Mouse (Mus musculus) bone marrow, adult 2 months (tissue): Measurements from ENCODE around the gene Btn1a1. TPM values are rescaled to one million over a fixed set of nuclear protein-coding genes. Genes with fewer than 3 reads are reported as not detected.

Source experiments
- H3K27ac ChIP-seq: fragments of 200-500 bp; 2 replicates; pipeline ENCODE4 v1.5.1; 2012; ENCODE audit warnings: low read depth, mild to moderate bottlenecking, control low read depth, inconsistent platforms, low read length; ENCODE audit not compliant: control insufficient read depth, poor library complexity, insufficient read depth
- H3K4me1 ChIP-seq: fragments of 200-500 bp; 2 replicates; pipeline ENCODE4 v1.6.1; 2011; ENCODE audit warnings: low read length; ENCODE audit not compliant: control insufficient read depth, insufficient read depth
- H3K4me3 ChIP-seq: fragments of 200-500 bp; replicated peaks from 2 replicates; pipeline ENCODE3; 2011; ENCODE audit warnings: mild to moderate bottlenecking, low read depth, low read length, control low read depth; ENCODE audit not compliant: control insufficient read depth
- CTCF ChIP-seq: fragments of 200-500 bp; IDR thresholded peaks from 2 replicates; pipeline ENCODE4 v1.5.1; 2011; ENCODE audit warnings: low read length, control low read depth; ENCODE audit not compliant: control insufficient read depth, insufficient read depth
- POLR2A ChIP-seq: fragments of 200-500 bp; IDR thresholded peaks from 2 replicates; pipeline ENCODE4 v1.6.1; 2011; ENCODE audit warnings: low read depth, mild to moderate bottlenecking, control low read depth, low read length, borderline replicate concordance; ENCODE audit not compliant: control insufficient read depth
- WGBS: fragments of 180-500 bp; shearing (Covaris S2); methylation state at CpG from one replicate; pipeline ENCODE4 v1.1.7; 2018; 5-methylcytosine and 5-hydroxymethylcytosine counted together
- polyA plus RNA-seq: library from polyadenylated mRNA; stranded (reverse); fragments of >200 nt; gene quantifications from 2 replicates; pipeline ENCODE4 v1.2.4, GENCODE M21; 2011; ENCODE audit warnings: low replicate concordance; ENCODE audit not compliant: missing spikeins, insufficient read depth, insufficient read length

The Btn1a1 gene
- polyA plus RNA-seq, 1 experiment, result 0.87 TPM

DNA sequence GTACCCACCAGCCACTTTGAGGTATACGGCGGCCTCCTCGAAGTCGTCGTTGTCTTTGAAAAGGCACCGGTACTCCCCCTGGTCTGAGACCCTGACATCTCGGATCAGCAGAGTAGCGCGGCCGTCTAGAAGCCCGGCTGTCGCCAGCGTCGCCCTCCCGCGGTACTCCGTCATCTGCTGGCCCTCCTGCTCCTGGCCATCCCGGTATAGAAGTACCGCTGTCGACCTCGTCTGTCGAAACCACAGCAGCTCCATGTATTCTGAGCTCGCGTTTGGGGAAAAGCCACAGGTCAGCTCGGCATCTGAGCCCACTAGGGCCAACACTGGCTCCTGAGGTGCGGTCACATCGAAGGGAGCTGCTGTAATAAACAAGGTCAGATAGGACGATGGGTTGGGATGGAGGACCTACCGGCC is 1.5 kb downstream of the Btn1a1 start:
- 1% methylated on average over 29 of the region's 29 CpGs for WGBS

DNA sequence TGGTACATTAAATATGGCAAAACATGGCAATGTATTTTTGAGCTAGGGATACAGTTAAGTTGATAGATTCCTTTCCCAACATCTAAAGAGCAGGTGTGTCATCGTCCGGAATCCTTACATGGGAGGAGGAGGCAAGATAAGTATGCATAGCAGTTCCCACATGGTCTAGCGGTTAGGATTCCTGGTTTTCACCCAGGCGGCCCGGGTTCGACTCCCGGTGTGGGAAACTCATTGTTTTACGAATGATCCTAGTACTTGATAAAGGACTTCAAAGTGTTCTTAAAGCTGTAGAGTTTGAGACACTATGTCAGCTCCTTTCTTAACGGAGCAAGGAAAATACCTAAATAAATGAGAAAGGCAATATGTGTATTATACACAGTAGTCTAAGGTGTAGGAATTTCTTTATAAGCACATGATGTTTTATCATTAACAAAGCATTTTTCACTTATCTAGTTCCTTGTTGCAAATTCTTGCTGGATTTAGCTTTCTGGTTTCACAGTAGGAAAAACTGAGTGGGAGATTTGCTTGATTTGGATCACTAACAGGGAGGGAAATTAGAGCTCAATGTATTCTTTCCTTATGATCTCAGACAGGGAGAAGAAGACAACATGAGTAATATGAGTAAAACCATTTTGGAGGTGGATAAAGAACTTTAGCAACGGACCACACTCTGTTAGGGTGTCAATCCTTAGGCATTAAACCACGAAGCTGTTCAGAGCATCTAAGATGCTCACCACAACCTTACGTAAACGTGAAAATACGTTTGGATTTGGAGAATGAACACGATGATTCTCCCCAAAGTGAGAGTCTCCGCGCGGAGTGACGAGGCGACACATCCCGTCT is 2.1 kb downstream of the Btn1a1 start:
- no peaks in the 10 kb centered on the region; the same call in 1 of the 2 replicates for H3K4me1 ChIP-seq
- TF ChIP-seq CTCF (no peak), POLR2A (no peak)
- under 1% methylated on average over 21 of the region's 21 CpGs for WGBS
- peak overlapping the region; percentile 74 for H3K4me3 ChIP-seq
- no peak overlapping the region for H3K27ac ChIP-seq

More for the DNA sequence above, 1.5 kb downstream of the Btn1a1 start:
- TF ChIP-seq CTCF, result no peak
- TF ChIP-seq POLR2A, result peak; percentile 38; the same call in 1 of the 2 replicates
- no peaks in the 10 kb centered on the region; the same call in 1 of the 2 replicates for H3K4me1 ChIP-seq
- H3K27ac ChIP-seq, result no peak overlapping the region
- peak overlapping the region; percentile 74 for H3K4me3 ChIP-seq

DNA sequence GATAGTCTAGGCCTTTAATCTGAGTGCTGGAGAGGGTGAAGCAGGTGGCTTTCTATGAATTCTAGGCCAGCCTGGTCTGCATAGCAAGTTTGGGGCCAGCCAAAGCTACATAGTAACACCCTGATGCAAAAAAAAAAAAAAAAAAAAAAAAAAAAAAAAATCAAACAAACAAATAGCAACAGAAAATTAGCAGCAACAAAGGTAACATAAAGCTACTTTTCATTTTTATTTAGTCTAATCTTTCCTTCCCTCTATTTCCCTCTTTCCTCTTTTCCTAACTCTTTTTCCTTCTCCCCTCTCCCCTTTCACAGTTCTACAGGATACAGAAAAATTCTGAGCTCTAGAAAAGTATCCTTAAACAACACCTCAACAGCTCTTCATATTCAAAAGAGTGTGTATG is 3.0 kb downstream of the Btn1a1 start:
- Histone ChIP-seq H3K27ac (no peak overlapping the region), H3K4me1 (no peaks in the 10 kb centered on the region; the same call in 1 of the 2 replicates), H3K4me3 (no peak overlapping the region)
- no peak for TF ChIP-seq POLR2A
- no peak for TF ChIP-seq CTCF

DNA sequence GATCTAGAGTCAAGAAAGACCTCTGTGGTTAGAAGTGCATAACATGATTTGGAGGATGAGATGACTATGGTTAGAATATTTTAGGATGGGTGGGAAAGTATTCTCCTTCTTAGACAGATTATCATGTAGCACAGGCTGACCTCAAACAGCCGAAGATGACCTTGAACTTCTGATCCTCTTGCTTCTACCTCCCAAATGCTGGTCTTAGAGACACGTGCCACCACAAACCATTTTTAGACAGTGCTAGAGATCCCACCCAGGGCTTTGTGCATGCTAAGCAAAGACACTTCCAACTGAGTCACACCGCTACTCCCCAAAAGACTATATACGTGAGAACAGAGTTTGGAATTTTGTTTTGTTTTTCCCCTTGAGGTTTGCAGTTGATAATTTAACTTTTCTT is 3.6 kb downstream of the Btn1a1 start:
- 86% methylated on average over 4 of the region's 4 CpGs for WGBS
- H3K4me1 ChIP-seq, result no peaks in the 10 kb centered on the region; the same call in 1 of the 2 replicates
- TF ChIP-seq CTCF (no peak), POLR2A (no peak)

DNA sequence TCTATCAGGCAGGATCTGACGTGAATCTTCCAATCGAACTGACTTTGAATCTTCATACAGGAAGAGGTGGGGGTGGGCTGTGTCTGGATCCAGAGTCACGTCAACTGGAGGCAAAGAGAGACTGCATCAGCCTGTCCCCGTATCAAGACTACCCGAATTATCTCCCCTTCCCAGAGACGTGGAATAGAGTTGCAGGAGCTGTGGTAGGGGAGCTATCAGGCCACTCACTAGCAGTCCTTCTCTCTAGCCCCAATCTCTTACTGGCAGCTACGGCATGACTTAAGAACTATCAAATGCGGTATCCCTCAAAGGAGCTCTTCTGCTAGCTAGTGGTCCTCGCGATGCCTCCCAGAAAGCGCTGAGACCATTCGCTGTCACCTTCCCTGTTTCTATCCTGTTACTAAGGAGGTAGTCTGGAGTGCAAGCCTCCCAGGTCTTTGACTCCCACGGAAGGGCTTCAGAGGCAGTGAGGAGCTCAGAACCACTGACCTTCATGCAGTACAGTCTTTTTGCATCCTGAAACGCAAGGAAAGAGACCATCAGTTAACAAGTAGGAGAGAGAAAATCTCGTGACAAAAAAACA is 6.3 kb downstream of the Btn1a1 start:
- WGBS, result 52% methylated on average over 15 of the region's 15 CpGs
- H3K27ac ChIP-seq, result peak overlapping the region; percentile 53; the same call in 1 of the 2 replicates
- H3K4me1 ChIP-seq, result no peaks in the 10 kb centered on the region; the same call in 1 of the 2 replicates
- no peak for TF ChIP-seq CTCF
- TF ChIP-seq POLR2A, result no peak
- H3K4me3 ChIP-seq, result no peak overlapping the region

More for the DNA sequence above, 3.6 kb downstream of the Btn1a1 start:
- Histone ChIP-seq H3K4me3 (no peak overlapping the region), H3K27ac (no peak overlapping the region)

DNA sequence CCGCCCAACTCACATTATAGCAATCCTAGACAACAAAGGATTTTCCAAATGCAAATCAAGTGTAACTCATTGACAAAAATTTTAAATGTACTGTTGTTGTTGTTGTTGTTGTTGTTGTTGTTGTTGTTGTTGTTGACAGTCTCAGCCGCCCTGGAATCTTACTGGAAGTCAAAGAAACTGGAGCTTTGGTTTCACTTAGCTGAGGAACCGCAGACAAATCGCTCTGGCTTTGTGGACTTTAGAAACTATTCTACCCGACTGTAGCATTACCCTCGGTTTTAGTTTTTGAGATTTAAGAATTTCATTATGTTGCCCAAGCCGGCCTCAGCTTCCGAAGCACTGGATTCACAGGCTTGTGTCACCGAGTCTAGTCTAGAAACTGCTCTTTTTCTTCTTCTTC is 11.8 kb downstream of the Btn1a1 start:
- TF ChIP-seq CTCF (no peak), POLR2A (no peak)
- under 1% methylated on average over 9 of the region's 9 CpGs for WGBS
- no peaks in the 10 kb centered on the region for H3K4me1 ChIP-seq
- H3K4me3 ChIP-seq, result peak overlapping the region; percentile 74
- H3K27ac ChIP-seq, result no peak overlapping the region

DNA sequence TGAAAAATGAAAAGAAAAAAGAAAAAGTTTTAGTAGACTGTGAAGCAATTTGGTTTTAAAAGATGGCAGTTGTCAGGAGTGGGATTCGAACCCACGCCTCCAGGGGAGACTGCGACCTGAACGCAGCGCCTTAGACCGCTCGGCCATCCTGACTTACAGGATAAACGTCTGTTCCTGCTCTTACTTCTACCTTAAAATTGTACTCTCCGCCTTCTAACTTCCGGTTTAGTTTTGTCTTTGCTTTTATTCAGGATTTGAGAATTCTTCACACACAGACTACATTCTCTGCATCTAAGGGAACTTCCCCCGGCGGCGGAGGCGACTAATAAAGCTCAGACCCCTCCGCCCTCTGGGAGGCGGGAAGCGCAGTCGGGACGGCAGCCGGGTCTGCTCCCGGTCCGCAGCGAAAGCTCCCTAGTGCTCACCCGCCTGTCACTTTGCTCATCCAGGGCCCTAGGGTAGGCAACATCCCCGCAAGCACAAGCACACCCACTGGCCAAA is 12.3 kb downstream of the Btn1a1 start:
- Histone ChIP-seq H3K4me1 (no peaks in the 10 kb centered on the region), H3K4me3 (peak overlapping the region; percentile 74), H3K27ac (peak overlapping the region; percentile 82)
- under 1% methylated on average over 25 of the region's 25 CpGs for WGBS
- TF ChIP-seq POLR2A (no peak), CTCF (0 out of 2 replicates have a peak, but pooled peaks have one; percentile 4)

DNA sequence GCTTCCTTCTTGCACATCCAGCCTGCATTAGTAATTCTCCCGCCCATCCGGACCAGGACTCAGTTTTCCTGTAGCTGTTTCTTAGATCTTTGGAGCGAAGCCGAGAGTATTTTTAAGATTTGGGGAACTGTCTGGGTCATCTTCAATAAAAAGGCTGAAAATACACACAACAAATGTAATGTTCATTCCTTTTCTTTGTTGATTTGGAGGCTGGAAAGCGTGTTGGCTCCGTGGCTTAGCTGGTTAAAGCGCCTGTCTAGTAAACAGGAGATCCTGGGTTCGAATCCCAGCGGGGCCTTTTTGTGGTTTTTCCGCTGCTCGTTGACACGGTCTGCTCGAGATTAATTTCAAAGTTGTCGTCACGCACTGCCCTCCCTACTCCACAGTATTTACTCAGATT is 15.3 kb downstream of the Btn1a1 start:
- WGBS, result under 1% methylated on average over 15 of the region's 15 CpGs
- no peak overlapping the region for H3K27ac ChIP-seq

More for the DNA sequence above, 15.3 kb downstream of the Btn1a1 start:
- H3K4me1 ChIP-seq, result no peaks in the 10 kb centered on the region
- H3K4me3 ChIP-seq, result peak overlapping the region; percentile 45
- TF ChIP-seq CTCF, result no peak
- TF ChIP-seq POLR2A, result no peak
